Mouse (Mus musculus): ENCODE data around the gene Cerk.

GRCm38 (mm10) chr15:86191933-86192332 is 6.0 kb upstream of the Cerk start:
- TF ChIP-seq TAL1 (IDR thresholded peaks at IDR 0.05; ENCODE audit: low read length) (no peak), GATA1 (IDR thresholded peaks at IDR 0.05; ENCODE audit: low read length) (no peak)

Data from erythroblast, embryonic 14.5 days (primary cell).